Mouse (Mus musculus) right cerebral cortex, postnatal 4 days (tissue): ENCODE results near the gene Egr4.

Experiments
- DNase-seq: peaks from one replicate; pipeline ENCODE4 v3.0.0-alpha.2; 2022

Gene Egr4

GRCm38 (mm10) chr6:85513531-85513910 lies at the start of gene Egr4:
Egr4 (minus strand) TSS chr6:85513589.
- peak; percentile 76 for DNase-seq

- DNase-seq: no peak
Observed at GRCm38 (mm10) chr6:85562374-85562773, 49.0 kb upstream of the Egr4 start.

GRCm38 (mm10) chr6:85547642-85548041 lies 34.3 kb upstream of the Egr4 start:
- DNase-seq: no peak

- DNase-seq: peak; percentile 25
Observed at GRCm38 (mm10) chr6:85544251-85544881, 31.0 kb upstream of the Egr4 start.

- no peak for DNase-seq
Observed at GRCm38 (mm10) chr6:85543351-85544175, 30.2 kb upstream of the Egr4 start.

GRCm38 (mm10) chr6:85522825-85523224 lies 9.4 kb upstream of the Egr4 start:
- no peak for DNase-seq

- no peak for DNase-seq
Observed at GRCm38 (mm10) chr6:85522026-85522425, 8.6 kb upstream of the Egr4 start.

GRCm38 (mm10) chr6:85518091-85518693 lies 4.8 kb upstream of the Egr4 start:
- peak; percentile 43 for DNase-seq

- no peak for DNase-seq
Observed at GRCm38 (mm10) chr6:85515941-85516340, 2.6 kb upstream of the Egr4 start.

- DNase-seq: peak; percentile 26
Observed at GRCm38 (mm10) chr6:85512577-85513530, 535 bp downstream of the Egr4 start.

GRCm38 (mm10) chr6:85512056-85512440 lies 1.3 kb downstream of the Egr4 start:
- DNase-seq: peak; percentile 11

GRCm38 (mm10) chr6:85511286-85512055 lies 1.9 kb downstream of the Egr4 start:
- DNase-seq: peak; percentile 37

- peak; percentile 87 for DNase-seq
Observed at GRCm38 (mm10) chr6:85510476-85510875, 2.9 kb downstream of the Egr4 start.

GRCm38 (mm10) chr6:85508602-85509001 lies 4.8 kb downstream of the Egr4 start:
- no peak for DNase-seq

- no peak for DNase-seq
Observed at GRCm38 (mm10) chr6:85504908-85505307, 8.5 kb downstream of the Egr4 start.

- DNase-seq: peak; percentile 76
Observed at GRCm38 (mm10) chr6:85502911-85503250, 10.5 kb downstream of the Egr4 start, which contains the start of gene Fbxo41. Fbxo41 (minus strand) TSS chr6:85502994.

GRCm38 (mm10) chr6:85502103-85502910 lies 11.1 kb downstream of the Egr4 start:
- DNase-seq: peak; percentile 52

GRCm38 (mm10) chr6:85501571-85502102 lies 11.8 kb downstream of the Egr4 start:
- DNase-seq: no peak

- DNase-seq: no peak
Observed at GRCm38 (mm10) chr6:85500416-85500815, 13.0 kb downstream of the Egr4 start.

- no peak for DNase-seq
Observed at GRCm38 (mm10) chr6:85498147-85498546, 15.2 kb downstream of the Egr4 start.

GRCm38 (mm10) chr6:85496976-85497375 lies 16.4 kb downstream of the Egr4 start:
- no peak for DNase-seq
